22 mouse cellular contexts compared by ENCODE assay signal in genomic region chr3:28606741-28607140, GRCm38 (mm10).
"Had no signal": no experiment of that assay in that cellular context is flagged by ENCODE, and none has a peak within 500 bp of the region (broad histone marks: within the 10 kb centered on the region; RNA-seq: fewer than 3 reads in every experiment).

No protein-coding gene starts in this region.

- H3K9me3 ChIP-seq: limb, embryonic 12.5 days; limb, embryonic 15.5 days; midbrain, embryonic 10.5 days; midbrain, embryonic 15.5 days; neural tube, embryonic 13.5 days; stomach, embryonic 15.5 days had no signal

- H3K27me3 ChIP-seq: limb, embryonic 12.5 days; limb, embryonic 15.5 days; midbrain, embryonic 15.5 days; neural tube, embryonic 13.5 days; stomach, embryonic 15.5 days had no signal

- H3K4me1 ChIP-seq: limb, embryonic 12.5 days; limb, embryonic 15.5 days; midbrain, embryonic 10.5 days; midbrain, embryonic 15.5 days; neural tube, embryonic 13.5 days; stomach, embryonic 15.5 days had no signal

- DNase-seq: kidney, adult 18-20 months; kidney, adult 9 months; kidney, postnatal 25 days; layer of hippocampus, adult 9-11 months; liver, postnatal 0 days; lung, embryonic 14.5 days; retina, postnatal 1 day; right cerebral cortex, postnatal 25 days; spleen, adult 18-20 months; thymus, postnatal 25 days had no signal

- ATAC-seq: liver, postnatal 0 days; lung, postnatal 0 days; midbrain, embryonic 15.5 days had no signal

- H3K4me3 ChIP-seq: layer of hippocampus, adult 2 months; limb, embryonic 12.5 days; limb, embryonic 15.5 days; midbrain, embryonic 10.5 days; midbrain, embryonic 15.5 days; myocyte; neural tube, embryonic 13.5 days; stomach, embryonic 15.5 days had no signal

- H3K9ac ChIP-seq: limb, embryonic 12.5 days; limb, embryonic 15.5 days; liver, embryonic 14.5 days; liver, postnatal 0 days; lung, embryonic 14.5 days; midbrain, embryonic 15.5 days; neural tube, embryonic 13.5 days; stomach, embryonic 15.5 days had no signal

- H3K4me2 ChIP-seq: limb, embryonic 12.5 days; limb, embryonic 15.5 days; liver, embryonic 11.5 days; lung, embryonic 14.5 days; midbrain, embryonic 15.5 days; neural tube, embryonic 13.5 days; stomach, embryonic 15.5 days had no signal

- H3K27ac ChIP-seq: layer of hippocampus, adult 2 months; limb, embryonic 12.5 days; limb, embryonic 15.5 days; liver, embryonic 14.5 days; macrophage; midbrain, embryonic 10.5 days; midbrain, embryonic 15.5 days; neural tube, embryonic 13.5 days; stomach, embryonic 15.5 days had no signal

- H3K36me3 ChIP-seq: limb, embryonic 12.5 days; limb, embryonic 15.5 days; stomach, embryonic 15.5 days had no signal
